Mouse (Mus musculus) small intestine, adult 2 months (tissue): Measurements from ENCODE around the gene Klc1. TPM values are rescaled to one million over a fixed set of nuclear protein-coding genes. Genes with fewer than 3 reads are reported as not detected.

Experiments used
- H3K27ac ChIP-seq: fragments of 200-500 bp; 2 replicates; pipeline ENCODE4 v1.5.1; 2012; ENCODE audit warnings: low read depth, low read length, control low read depth, inconsistent platforms; ENCODE audit not compliant: insufficient read depth
- H3K27me3 ChIP-seq: fragments of 200-500 bp; 2 replicates; pipeline ENCODE4 v1.6.1; 2012; ENCODE audit warnings: mild to moderate bottlenecking, moderate library complexity, low read length, inconsistent platforms; ENCODE audit not compliant: control insufficient read depth, insufficient read depth
- H3K36me3 ChIP-seq: fragments of 200-500 bp; 2 replicates; pipeline ENCODE4 v1.6.1; 2012; ENCODE audit warnings: mild to moderate bottlenecking, low read length, control low read depth, inconsistent platforms; ENCODE audit not compliant: control insufficient read depth, insufficient read depth
- H3K4me1 ChIP-seq: fragments of 200-500 bp; 2 replicates; pipeline ENCODE4 v1.6.1; 2012; ENCODE audit warnings: low read length, inconsistent platforms, mixed read lengths; ENCODE audit not compliant: control insufficient read depth, insufficient read depth, insufficient read length
- H3K4me3 ChIP-seq: fragments of 200-500 bp; 2 replicates; pipeline ENCODE4 v1.5.1; 2012; ENCODE audit warnings: low read depth, mild to moderate bottlenecking, control low read depth, inconsistent platforms, low read length, moderate library complexity
- CTCF ChIP-seq: fragments of 200-500 bp; IDR thresholded peaks from 2 replicates; pipeline ENCODE4 v1.5.1; 2012; ENCODE audit warnings: low read depth, mild to moderate bottlenecking, control low read depth, inconsistent platforms, low read length, moderate library complexity, mixed read lengths; ENCODE audit not compliant: insufficient replicate concordance, insufficient read length; ENCODE audit errors: extremely low read depth
- POLR2A ChIP-seq: fragments of 200-500 bp; IDR thresholded peaks from 2 replicates; pipeline ENCODE4 v1.6.1; 2012; ENCODE audit warnings: low read depth, mild to moderate bottlenecking, control low read depth, inconsistent platforms, low read length, moderate library complexity
- WGBS: fragments of 180-500 bp; shearing (Covaris S2); methylation state at CpG from one replicate; pipeline ENCODE4 v1.1.7; 2018; 5-methylcytosine and 5-hydroxymethylcytosine counted together
- polyA plus RNA-seq: library from polyadenylated mRNA; depleted of rRNA; stranded (reverse); fragments of >200 nt; gene quantifications from 2 replicates; pipeline ENCODE4 v1.2.3, GENCODE M21; 2012

Klc1 gene
- polyA plus RNA-seq, 1 experiment: 55.8 TPM

- WGBS: 93% methylated on average over 13 of the region's 13 CpGs
- H3K36me3 ChIP-seq: peaks cover 79% of the 10 kb centered on the region
These were observed 32.9 kb downstream of the Klc1 start for GRCm38 (mm10) chr12:111791474-111792104.

GRCm38 (mm10) chr12:111794102-111794501, 35.5 kb downstream of the Klc1 start:
- Histone ChIP-seq H3K4me1 (peaks cover 11% of the 10 kb centered on the region), H3K4me3 (no peak overlapping the region), H3K27ac (0 out of 2 replicates have a peak overlapping the region, but pooled peaks have one; percentile 2), H3K36me3 (peaks cover 60% of the 10 kb centered on the region), H3K27me3 (no peaks in the 10 kb centered on the region)
- WGBS: 33% methylated on average over 22 of the region's 22 CpGs
- TF ChIP-seq POLR2A: no peak
- TF ChIP-seq CTCF: no peak

More at GRCm38 (mm10) chr12:111791474-111792104, 32.9 kb downstream of the Klc1 start:
- Histone ChIP-seq H3K4me3 (no peak overlapping the region), H3K27me3 (no peaks in the 10 kb centered on the region), H3K27ac (no peak overlapping the region), H3K4me1 (peaks cover 11% of the 10 kb centered on the region)
- no peak for TF ChIP-seq POLR2A
- TF ChIP-seq CTCF: no peak

DNA sequence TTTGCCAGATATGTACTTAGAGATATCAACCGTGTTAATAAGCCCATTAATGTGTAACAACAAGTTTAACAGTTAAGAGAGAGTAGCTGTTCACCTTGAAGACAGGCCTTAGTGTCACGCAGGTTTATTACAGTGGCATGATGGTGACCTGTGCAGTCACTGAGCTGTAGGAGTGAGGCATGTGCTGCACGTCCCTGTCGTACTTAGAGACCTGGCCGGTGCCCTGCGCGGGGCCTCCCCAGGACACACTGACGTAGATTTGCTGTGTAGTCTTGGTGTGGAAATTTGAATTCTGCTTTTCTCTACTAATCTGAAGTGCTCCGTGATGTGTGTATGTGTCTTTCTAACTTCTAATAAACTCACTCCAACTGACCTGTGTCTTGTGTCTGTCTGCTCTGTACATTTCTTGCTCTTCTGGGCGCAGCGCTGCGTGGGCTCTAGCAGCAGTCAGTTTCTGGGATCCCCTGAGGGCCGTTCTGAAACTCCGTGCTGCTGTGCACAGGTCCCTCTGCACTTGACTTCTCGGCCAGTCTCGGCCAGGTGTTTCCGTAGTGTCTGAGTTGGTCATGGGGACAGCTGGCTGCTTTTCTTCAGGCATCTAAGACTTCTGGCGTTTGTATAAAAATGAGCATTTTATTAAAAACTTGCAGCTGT, 36.0 kb downstream of the Klc1 start:
- Histone ChIP-seq H3K4me1 (peaks cover 11% of the 10 kb centered on the region), H3K4me3 (no peak overlapping the region), H3K27me3 (no peaks in the 10 kb centered on the region), H3K36me3 (peaks cover 58% of the 10 kb centered on the region), H3K27ac (no peak overlapping the region)
- TF ChIP-seq POLR2A: no peak
- no peak for TF ChIP-seq CTCF
- 89% methylated on average over 18 of the region's 18 CpGs for WGBS

- TF ChIP-seq CTCF (no peak), POLR2A (no peak)
- Histone ChIP-seq H3K27ac (no peak overlapping the region), H3K27me3 (no peaks in the 10 kb centered on the region), H3K4me3 (no peak overlapping the region), H3K4me1 (peaks cover 11% of the 10 kb centered on the region), H3K36me3 (peaks cover 52% of the 10 kb centered on the region)
- 93% methylated on average over 28 of the region's 28 CpGs for WGBS
These were observed 36.7 kb downstream of the Klc1 start for GRCm38 (mm10) chr12:111795180-111795895.

GRCm38 (mm10) chr12:111797251-111797650, 38.6 kb downstream of the Klc1 start:
- WGBS: 82% methylated on average over 8 of the region's 8 CpGs
- Histone ChIP-seq H3K4me3 (no peak overlapping the region), H3K27me3 (no peaks in the 10 kb centered on the region), H3K27ac (no peak overlapping the region), H3K4me1 (peaks cover 11% of the 10 kb centered on the region), H3K36me3 (peaks cover 48% of the 10 kb centered on the region)
- no peak for TF ChIP-seq POLR2A
- no peak for TF ChIP-seq CTCF

- H3K4me3 ChIP-seq: no peak overlapping the region
- H3K4me1 ChIP-seq: peaks cover 12% of the 10 kb centered on the region
- TF ChIP-seq CTCF: no peak
- TF ChIP-seq POLR2A: no peak
- no peaks in the 10 kb centered on the region for H3K27me3 ChIP-seq
- 92% methylated on average over 13 of the region's 13 CpGs for WGBS
- no peak overlapping the region for H3K27ac ChIP-seq
- peaks cover 43% of the 10 kb centered on the region for H3K36me3 ChIP-seq
These were observed 39.8 kb downstream of the Klc1 start for GRCm38 (mm10) chr12:111798493-111798892.

- TF ChIP-seq CTCF (no peak), POLR2A (no peak)
- Histone ChIP-seq H3K4me1 (peaks cover 10% of the 10 kb centered on the region), H3K4me3 (no peak overlapping the region), H3K36me3 (peaks cover 42% of the 10 kb centered on the region), H3K27me3 (no peaks in the 10 kb centered on the region), H3K27ac (no peak overlapping the region)
- WGBS: 68% methylated on average over 10 of the region's 10 CpGs
These were observed 42.0 kb downstream of the Klc1 start for GRCm38 (mm10) chr12:111800459-111801183.
